Mouse (Mus musculus) hindbrain, embryonic 12.5 days (tissue): Measurements from ENCODE around the gene Smoc2. TPM values are rescaled to one million over a fixed set of nuclear protein-coding genes. Genes with fewer than 3 reads are reported as not detected.

ENCODE experiments used
- ATAC-seq: fragments of 200-750 bp; cut with Nextera tagmentation; 2 replicates; pipeline ENCODE4 v1.8.0; 2017; ENCODE audit warnings: moderate TSS enrichment; ENCODE audit not compliant: low FRiP score
- H3K27ac ChIP-seq: fragments of 300-500 bp; sonication (generic); 2 replicates; pipeline ENCODE4 v1.5.1; 2016; ENCODE audit warnings: mild to moderate bottlenecking
- H3K27me3 ChIP-seq: fragments of 300-500 bp; sonication (generic); 2 replicates; pipeline ENCODE4 v1.6.1; 2016; ENCODE audit warnings: mild to moderate bottlenecking
- H3K36me3 ChIP-seq: fragments of 300-500 bp; sonication (generic); 2 replicates; pipeline ENCODE4 v1.6.1; 2016; ENCODE audit warnings: mild to moderate bottlenecking
- H3K4me1 ChIP-seq: fragments of 300-500 bp; sonication (generic); 2 replicates; pipeline ENCODE4 v1.6.1; 2016
- H3K4me2 ChIP-seq: fragments of 300-500 bp; sonication (generic); replicated peaks from 2 replicates; pipeline ENCODE4 v1.6.1; 2016; ENCODE audit warnings: mild to moderate bottlenecking
- H3K4me3 ChIP-seq: fragments of 300-500 bp; sonication (generic); 2 replicates; pipeline ENCODE4 v1.5.1; 2016; ENCODE audit warnings: mild to moderate bottlenecking
- H3K9ac ChIP-seq: fragments of 300-500 bp; sonication (generic); 2 replicates; pipeline ENCODE4 v1.6.1; 2016; ENCODE audit warnings: mild to moderate bottlenecking, moderate library complexity
- H3K9me3 ChIP-seq: fragments of 300-500 bp; sonication (generic); replicated peaks from 2 replicates; pipeline ENCODE4 v1.6.1; 2016; ENCODE audit warnings: mild to moderate bottlenecking
- WGBS: fragments of 180-500 bp; shearing (Covaris S2); methylation state at CpG from one replicate; pipeline ENCODE4 v1.1.7; 2016; 5-methylcytosine and 5-hydroxymethylcytosine counted together
- polyA plus RNA-seq: library from polyadenylated mRNA; unstranded; fragments of >200 nt; fragmentation: Nextera tagmentation; extraction: Ambion mirVana; gene quantifications from 2 replicates; pipeline ENCODE4 v1.2.1, GENCODE M21; 2016

Smoc2 gene
- polyA plus RNA-seq, 1 experiment from 2014 or later: 59.2 TPM

- Histone ChIP-seq H3K9me3 (no peaks in the 10 kb centered on the region), H3K9ac (no peak overlapping the region), H3K4me2 (no peak overlapping the region), H3K4me1 (no peaks in the 10 kb centered on the region), H3K27me3 (no peaks in the 10 kb centered on the region), H3K36me3 (no peaks in the 10 kb centered on the region), H3K4me3 (no peak overlapping the region), H3K27ac (no peak overlapping the region)
- no peak for ATAC-seq
- WGBS: 94% methylated on average over 7 of the region's 7 CpGs
Measured at GRCm38 (mm10) chr17:14330498-14330897, 51.2 kb downstream of the Smoc2 start.

- H3K9me3 ChIP-seq: no peaks in the 10 kb centered on the region
- ATAC-seq: no peak
- no peaks in the 10 kb centered on the region for H3K27me3 ChIP-seq
- H3K4me3 ChIP-seq: no peak overlapping the region
- no peaks in the 10 kb centered on the region for H3K36me3 ChIP-seq
- H3K27ac ChIP-seq: no peak overlapping the region
- H3K9ac ChIP-seq: no peak overlapping the region
- H3K4me1 ChIP-seq: no peaks in the 10 kb centered on the region
- no peak overlapping the region for H3K4me2 ChIP-seq
- 47% methylated on average over 5 of the region's 5 CpGs for whole genome bisulfite sequencing
Measured at GRCm38 (mm10) chr17:14339932-14340557, 60.7 kb downstream of the Smoc2 start.

- Histone ChIP-seq H3K4me2 (no peak overlapping the region), H3K9me3 (no peaks in the 10 kb centered on the region), H3K36me3 (no peaks in the 10 kb centered on the region), H3K9ac (no peak overlapping the region), H3K4me3 (no peak overlapping the region), H3K4me1 (no peaks in the 10 kb centered on the region), H3K27me3 (no peaks in the 10 kb centered on the region), H3K27ac (no peak overlapping the region)
- 88% methylated on average over 2 of the region's 2 CpGs for WGBS
- ATAC-seq: no peak
Measured at GRCm38 (mm10) chr17:14340736-14341135, 61.4 kb downstream of the Smoc2 start.

- WGBS: 49% methylated on average over 8 of the region's 8 CpGs
- Histone ChIP-seq H3K27me3 (no peaks in the 10 kb centered on the region), H3K9ac (no peak overlapping the region), H3K9me3 (no peaks in the 10 kb centered on the region), H3K4me2 (no peak overlapping the region), H3K4me3 (no peak overlapping the region), H3K4me1 (no peaks in the 10 kb centered on the region), H3K36me3 (no peaks in the 10 kb centered on the region), H3K27ac (no peak overlapping the region)
- no peak for ATAC-seq
Measured at GRCm38 (mm10) chr17:14342511-14342910, 63.2 kb downstream of the Smoc2 start.

GRCm38 (mm10) chr17:14343442-14343841, 64.1 kb downstream of the Smoc2 start:
- no peak overlapping the region for H3K27ac ChIP-seq
- no peaks in the 10 kb centered on the region for H3K9me3 ChIP-seq
- H3K36me3 ChIP-seq: no peaks in the 10 kb centered on the region
- no peaks in the 10 kb centered on the region for H3K27me3 ChIP-seq
- ATAC-seq: no peak
- no peak overlapping the region for H3K4me2 ChIP-seq
- H3K4me1 ChIP-seq: no peaks in the 10 kb centered on the region
- H3K9ac ChIP-seq: no peak overlapping the region
- 92% methylated on average over 12 of the region's 12 CpGs for WGBS
- no peak overlapping the region for H3K4me3 ChIP-seq

GRCm38 (mm10) chr17:14345556-14345955, 66.2 kb downstream of the Smoc2 start:
- H3K4me3 ChIP-seq: no peak overlapping the region
- H3K36me3 ChIP-seq: no peaks in the 10 kb centered on the region
- H3K27me3 ChIP-seq: no peaks in the 10 kb centered on the region
- no peak overlapping the region for H3K4me2 ChIP-seq
- whole genome bisulfite sequencing: 75% methylated on average over 4 of the region's 4 CpGs
- no peaks in the 10 kb centered on the region for H3K4me1 ChIP-seq
- H3K9me3 ChIP-seq: no peaks in the 10 kb centered on the region
- ATAC-seq: no peak
- H3K27ac ChIP-seq: no peak overlapping the region
- no peak overlapping the region for H3K9ac ChIP-seq

GRCm38 (mm10) chr17:14346891-14347290, 67.6 kb downstream of the Smoc2 start:
- no peaks in the 10 kb centered on the region for H3K27me3 ChIP-seq
- H3K36me3 ChIP-seq: no peaks in the 10 kb centered on the region
- no peak overlapping the region for H3K9ac ChIP-seq
- H3K4me1 ChIP-seq: no peaks in the 10 kb centered on the region
- H3K27ac ChIP-seq: no peak overlapping the region
- WGBS: 84% methylated on average over 3 of the region's 3 CpGs
- no peaks in the 10 kb centered on the region for H3K9me3 ChIP-seq
- no peak overlapping the region for H3K4me2 ChIP-seq
- no peak overlapping the region for H3K4me3 ChIP-seq
- ATAC-seq: no peak

- H3K27ac ChIP-seq: no peak overlapping the region
- ATAC-seq: no peak
- H3K9ac ChIP-seq: no peak overlapping the region
- H3K4me2 ChIP-seq: no peak overlapping the region
- no peak overlapping the region for H3K4me3 ChIP-seq
- 89% methylated on average over 6 of the region's 6 CpGs for WGBS
- no peaks in the 10 kb centered on the region for H3K36me3 ChIP-seq
- H3K4me1 ChIP-seq: no peaks in the 10 kb centered on the region
- no peaks in the 10 kb centered on the region for H3K27me3 ChIP-seq
- peaks cover 5% of the 10 kb centered on the region; the same call in 1 of the 2 replicates for H3K9me3 ChIP-seq
Measured at GRCm38 (mm10) chr17:14349086-14349814, 69.9 kb downstream of the Smoc2 start.

- 87% methylated on average over 10 of the region's 10 CpGs for WGBS
- no peak overlapping the region for H3K9ac ChIP-seq
Measured at GRCm38 (mm10) chr17:14353219-14354079, 74.1 kb downstream of the Smoc2 start.

GRCm38 (mm10) chr17:14361511-14361910, 82.2 kb downstream of the Smoc2 start:
- Histone ChIP-seq H3K4me1 (no peaks in the 10 kb centered on the region), H3K4me2 (no peak overlapping the region), H3K27me3 (no peaks in the 10 kb centered on the region), H3K4me3 (no peak overlapping the region), H3K36me3 (no peaks in the 10 kb centered on the region), H3K9me3 (no peaks in the 10 kb centered on the region), H3K9ac (no peak overlapping the region), H3K27ac (no peak overlapping the region)
- no peak for ATAC-seq
- WGBS: 71% methylated on average over 1 of the region's 1 CpGs

More at GRCm38 (mm10) chr17:14353219-14354079, 74.1 kb downstream of the Smoc2 start:
- H3K4me1 ChIP-seq: no peaks in the 10 kb centered on the region
- H3K36me3 ChIP-seq: no peaks in the 10 kb centered on the region
- no peak for ATAC-seq
- H3K4me2 ChIP-seq: no peak overlapping the region
- no peaks in the 10 kb centered on the region for H3K27me3 ChIP-seq
- H3K4me3 ChIP-seq: no peak overlapping the region
- no peak overlapping the region for H3K27ac ChIP-seq
- H3K9me3 ChIP-seq: peaks cover 5% of the 10 kb centered on the region; the same call in 1 of the 2 replicates

GRCm38 (mm10) chr17:14370476-14370875, 91.2 kb downstream of the Smoc2 start:
- no peak overlapping the region for H3K4me3 ChIP-seq
- H3K36me3 ChIP-seq: no peaks in the 10 kb centered on the region
- H3K27me3 ChIP-seq: no peaks in the 10 kb centered on the region; the same call in 1 of the 2 replicates
- no peak overlapping the region for H3K9ac ChIP-seq
- no peak overlapping the region for H3K4me2 ChIP-seq
- H3K27ac ChIP-seq: no peak overlapping the region
- H3K9me3 ChIP-seq: no peaks in the 10 kb centered on the region
- no peak for ATAC-seq
- H3K4me1 ChIP-seq: peaks cover 15% of the 10 kb centered on the region
- 94% methylated on average over 5 of the region's 5 CpGs for whole genome bisulfite sequencing

- ATAC-seq: no peak
- Histone ChIP-seq H3K4me2 (no peak overlapping the region), H3K4me3 (no peak overlapping the region), H3K27ac (no peak overlapping the region), H3K27me3 (no peaks in the 10 kb centered on the region; the same call in 1 of the 2 replicates), H3K4me1 (peaks cover 15% of the 10 kb centered on the region), H3K36me3 (no peaks in the 10 kb centered on the region), H3K9me3 (no peaks in the 10 kb centered on the region), H3K9ac (no peak overlapping the region)
- WGBS: 81% methylated on average over 6 of the region's 6 CpGs
Measured at GRCm38 (mm10) chr17:14371606-14372005, 92.3 kb downstream of the Smoc2 start.
